Mouse (Mus musculus): ENCODE measurements around the gene Fam114a1.

DNA sequence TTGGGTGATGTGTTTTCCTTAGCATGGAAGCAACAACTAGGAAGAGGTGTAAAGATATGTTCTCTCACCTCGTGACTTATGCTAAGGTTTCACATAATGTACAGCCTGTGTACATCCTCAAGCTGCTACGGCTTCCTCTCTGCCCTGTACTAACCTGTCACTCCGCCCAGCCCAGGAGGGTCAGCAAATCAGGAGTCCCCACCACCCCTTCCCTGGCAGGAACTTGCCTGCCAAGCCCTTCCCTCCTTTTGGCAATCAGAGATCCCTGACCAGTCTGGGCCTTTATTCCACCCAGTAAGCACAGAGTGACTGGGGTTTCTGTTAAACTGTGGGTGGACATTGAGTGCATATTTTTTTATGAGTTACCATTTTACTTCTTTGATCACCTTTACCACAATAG lies 45.6 kb downstream of the Fam114a1 start:
- TF ChIP-seq TAL1 (conservative IDR thresholded peaks at IDR 0.05; ENCODE audit: low read depth, low read length), result no peak
- no peak for TF ChIP-seq CTCF (IDR thresholded peaks at IDR 0.05; ENCODE audit: low read depth, low read length)
- no peak for TF ChIP-seq GATA1 (IDR thresholded peaks at IDR 0.05; ENCODE audit: borderline replicate concordance, low read length)
- TF ChIP-seq GATA2 (IDR thresholded peaks at IDR 0.05; ENCODE audit: borderline replicate concordance, low read depth, low read length), result no peak
